Comparison of ENCODE assay signal across 27 mouse cellular contexts in genomic region chr7:130042296-130042910, GRCm38 (mm10).
A peak's percentile ranks its signal among the peaks of the same experiment; 100 is the strongest.
DNase-seq lines count a peak whose midpoint lies in the region; ATAC-seq and TF ChIP-seq lines count a peak whose summit lies in the region.
"Had no signal": no experiment of that assay in that cellular context is flagged by ENCODE, and none has a peak within 500 bp of the region (broad histone marks: within the 10 kb centered on the region; RNA-seq: fewer than 3 reads in every experiment).

No protein-coding gene starts in this region.

- peaks cover 6% of the 10 kb centered on the region for H3K4me1 ChIP-seq in lung, adult 2 months (ENCODE audit: control insufficient read depth, insufficient read depth, low read length)
- H3K4me1 ChIP-seq in stomach, embryonic 14.5 days (ENCODE audit: control insufficient read depth, insufficient read depth, low read length) = peaks cover 43% of the 10 kb centered on the region
- no peaks in the 10 kb centered on the region for H3K4me1 ChIP-seq in thymus, adult 2 months (replicated peaks; ENCODE audit: control insufficient read depth, insufficient read depth, low read length)
- H3K4me1 ChIP-seq: hindbrain, embryonic 15.5 days had no signal

- WGBS in lung, adult 2 months = 56% methylated on average over 5 of the region's 5 CpGs
- WGBS in stomach, embryonic 14.5 days = 45% methylated on average over 5 of the region's 5 CpGs
- WGBS in thymus, adult 2 months = 85% methylated on average over 5 of the region's 5 CpGs

- no peak overlapping the region for H3K4me2 ChIP-seq in stomach, embryonic 14.5 days (replicated peaks; ENCODE audit: low read depth, low read length)
- H3K4me2 ChIP-seq: embryonic facial prominence, embryonic 15.5 days; heart, embryonic 15.5 days; hindbrain, embryonic 15.5 days; limb, embryonic 15.5 days; midbrain, embryonic 12.5 days had no signal

- H3K9me3 ChIP-seq in stomach, embryonic 14.5 days (ENCODE audit: control insufficient read depth, low read depth, low read length) = no peaks in the 10 kb centered on the region
- H3K9me3 ChIP-seq: embryonic facial prominence, embryonic 15.5 days; heart, embryonic 15.5 days; hindbrain, embryonic 15.5 days; limb, embryonic 15.5 days; midbrain, embryonic 12.5 days had no signal

- H3K9ac ChIP-seq in stomach, embryonic 14.5 days (replicated peaks; ENCODE audit: low read depth, low read length) = no peak overlapping the region
- H3K9ac ChIP-seq: embryonic facial prominence, embryonic 15.5 days; heart, embryonic 15.5 days; hindbrain, embryonic 15.5 days; limb, embryonic 15.5 days; liver, embryonic 14.5 days; midbrain, embryonic 12.5 days had no signal

- TF ChIP-seq CTCF in lung, adult 2 months (IDR thresholded peaks at IDR 0.05; ENCODE audit: insufficient read depth, low read length) = no peak
- TF ChIP-seq CTCF in thymus, adult 2 months (IDR thresholded peaks at IDR 0.05; ENCODE audit: borderline replicate concordance, control insufficient read depth, extremely low read depth, insufficient read depth, low read length, poor library complexity) = no peak

- peak overlapping the region; percentile 69; the same call in 1 of the 2 replicates for H3K27ac ChIP-seq in stomach, embryonic 14.5 days (ENCODE audit: low read length)
- no peak overlapping the region for H3K27ac ChIP-seq in thymus, adult 2 months (ENCODE audit: control insufficient read depth, insufficient read depth, low read length)
- H3K27ac ChIP-seq: embryonic facial prominence, embryonic 15.5 days; heart, adult 2 months; heart, embryonic 15.5 days; hindbrain, embryonic 15.5 days; kidney, postnatal 0 days; limb, embryonic 15.5 days; liver, embryonic 14.5 days; midbrain, embryonic 12.5 days had no signal

- no peak for TF ChIP-seq POLR2A in lung, adult 2 months (IDR thresholded peaks at IDR 0.05; ENCODE audit: borderline replicate concordance, extremely low read depth, low read depth, low read length)
- no peak for TF ChIP-seq POLR2A in thymus, adult 2 months (IDR thresholded peaks at IDR 0.05; ENCODE audit: control insufficient read depth, extremely low read depth, insufficient read depth, low read length, poor library complexity)

- H3K27me3 ChIP-seq in stomach, embryonic 14.5 days (ENCODE audit: control insufficient read depth, insufficient read depth, low read length) = no peaks in the 10 kb centered on the region
- H3K27me3 ChIP-seq in thymus, adult 2 months (ENCODE audit: control insufficient read depth, insufficient read depth, low read length) = no peaks in the 10 kb centered on the region
- H3K27me3 ChIP-seq: embryonic facial prominence, embryonic 15.5 days; heart, embryonic 15.5 days; hindbrain, embryonic 15.5 days; limb, embryonic 15.5 days had no signal

- H3K36me3 ChIP-seq in stomach, embryonic 14.5 days (ENCODE audit: control insufficient read depth, insufficient read depth, low read length) = no peaks in the 10 kb centered on the region
- H3K36me3 ChIP-seq in thymus, adult 2 months (ENCODE audit: control insufficient read depth, insufficient read depth, low read length) = no peaks in the 10 kb centered on the region
- H3K36me3 ChIP-seq: embryonic facial prominence, embryonic 15.5 days; heart, embryonic 15.5 days; hindbrain, embryonic 15.5 days; limb, embryonic 15.5 days; midbrain, embryonic 12.5 days had no signal

- peak; percentile 79 for ATAC-seq in stomach, embryonic 14.5 days (ENCODE audit: insufficient number of reproducible peaks, insufficient read depth, low FRiP score, low read depth)
- ATAC-seq: forebrain, embryonic 16.5 days had no signal

- no peak overlapping the region for H3K4me3 ChIP-seq in lung, adult 2 months (replicated peaks; ENCODE audit: extremely low read depth, low read depth, low read length)
- H3K4me3 ChIP-seq in stomach, embryonic 14.5 days (ENCODE audit: low read depth, low read length) = no peak overlapping the region
- H3K4me3 ChIP-seq in thymus, adult 2 months (ENCODE audit: control insufficient read depth, insufficient read depth, low read length) = no peak overlapping the region
- H3K4me3 ChIP-seq: embryonic facial prominence, embryonic 15.5 days; heart, adult 2 months; heart, embryonic 15.5 days; hindbrain, embryonic 15.5 days; limb, embryonic 15.5 days; midbrain, embryonic 12.5 days had no signal

- DNase-seq in lung, adult 2 months = peak; percentile 26
- DNase-seq in lung, postnatal 4 days = no peak
- DNase-seq in R1 (ENCODE audit: low read depth, low spot score) = peak; percentile 7
- DNase-seq in ZHBTc4 (ENCODE audit: low read depth, low spot score) = peak; percentile 9
- no peak for DNase-seq in thymus, adult 2 months
- DNase-seq in right cerebral cortex, postnatal 36 days (ENCODE audit: low spot score in 2 of 2) = no peak
- DNase-seq: adrenal gland, postnatal 25 days; cerebellum, adult 11 months; cerebellum, adult 9-11 months; gastrocnemius, postnatal 10 days; heart, adult 2 months; heart, postnatal 36 days; kidney, adult 11 months; layer of hippocampus, adult 9-11 months; left cerebral cortex, postnatal 4 days; spleen, adult 18-20 months; thymus, adult 18-20 months; thymus, postnatal 4 days had no signal

Comparison
In these comparisons a context has a peak if more than half of its experiments do, and no peak if none do; other contexts are left out.
1. DNase-seq: peak in lung, adult 2 months (single experiment), R1 (single experiment) and ZHBTc4 (single experiment); none in lung, postnatal 4 days (0 of 2), thymus, adult 2 months (single experiment) and right cerebral cortex, postnatal 36 days (0 of 2).